Mouse (Mus musculus): ENCODE data around the gene Klc2.
A peak's percentile ranks its signal among the peaks of the same experiment; 100 is the strongest.
"Not testable (repeated sequence)": the region's sequence is repeated elsewhere in the genome, so short reads cannot be mapped to it uniquely, and the experiment has no call there.

The Klc2 gene

GRCm38 (mm10) chr19:5118384-5118698, at the start of gene Klc2:
Gene Klc2 (minus strand): TSS chr19:5118560.
- no peak for DNase-seq (ENCODE audit: low read depth, low spot score)

GRCm38 (mm10) chr19:5167477-5167876, 49.1 kb upstream of the Klc2 start:
- no peak for DNase-seq (ENCODE audit: low read depth, low spot score)

GRCm38 (mm10) chr19:5164380-5164779, 46.0 kb upstream of the Klc2 start:
- peak; percentile 4 for DNase-seq (ENCODE audit: low read depth, low spot score)

GRCm38 (mm10) chr19:5161913-5162312, 43.6 kb upstream of the Klc2 start:
- DNase-seq (ENCODE audit: low read depth, low spot score), result no peak

GRCm38 (mm10) chr19:5152261-5152660, 33.9 kb upstream of the Klc2 start:
- no peak for DNase-seq (ENCODE audit: low read depth, low spot score)

GRCm38 (mm10) chr19:5151741-5152140, 33.4 kb upstream of the Klc2 start:
- no peak for DNase-seq (ENCODE audit: low read depth, low spot score)

- peak; percentile 73 for DNase-seq (ENCODE audit: low read depth, low spot score)
Observed at GRCm38 (mm10) chr19:5151331-5151730, 33.0 kb upstream of the Klc2 start.

- no peak for DNase-seq (ENCODE audit: low read depth, low spot score)
Observed at GRCm38 (mm10) chr19:5150358-5150757, 32.0 kb upstream of the Klc2 start.

- DNase-seq (ENCODE audit: low read depth, low spot score), result not testable (repeated sequence)
Observed at GRCm38 (mm10) chr19:5149041-5149440, 30.7 kb upstream of the Klc2 start.

- DNase-seq (ENCODE audit: low read depth, low spot score), result peak; percentile 53
Observed at GRCm38 (mm10) chr19:5139640-5140039, 21.3 kb upstream of the Klc2 start.

GRCm38 (mm10) chr19:5131237-5131636, 12.9 kb upstream of the Klc2 start:
- DNase-seq (ENCODE audit: low read depth, low spot score), result no peak

- DNase-seq (ENCODE audit: low read depth, low spot score), result no peak
Observed at GRCm38 (mm10) chr19:5129770-5130169, 11.4 kb upstream of the Klc2 start.

- DNase-seq (ENCODE audit: low read depth, low spot score), result no peak
Observed at GRCm38 (mm10) chr19:5124055-5124614, 5.8 kb upstream of the Klc2 start.

GRCm38 (mm10) chr19:5123241-5123640, 4.9 kb upstream of the Klc2 start:
- DNase-seq (ENCODE audit: low read depth, low spot score), result no peak

GRCm38 (mm10) chr19:5122492-5122891, 4.1 kb upstream of the Klc2 start:
- no peak for DNase-seq (ENCODE audit: low read depth, low spot score)

- peak; percentile 93 for DNase-seq (ENCODE audit: low read depth, low spot score)
Observed at GRCm38 (mm10) chr19:5117494-5118383, 621 bp downstream of the Klc2 start.

- DNase-seq (ENCODE audit: low read depth, low spot score), result no peak
Observed at GRCm38 (mm10) chr19:5113783-5114182, 4.6 kb downstream of the Klc2 start.

- no peak for DNase-seq (ENCODE audit: low read depth, low spot score)
Observed at GRCm38 (mm10) chr19:5109659-5110453, 8.5 kb downstream of the Klc2 start.

GRCm38 (mm10) chr19:5108702-5109101, 9.7 kb downstream of the Klc2 start:
- DNase-seq (ENCODE audit: low read depth, low spot score), result no peak

- no peak for DNase-seq (ENCODE audit: low read depth, low spot score)
Observed at GRCm38 (mm10) chr19:5108271-5108575, 10.1 kb downstream of the Klc2 start.

GRCm38 (mm10) chr19:5107556-5108270, 10.6 kb downstream of the Klc2 start:
- DNase-seq (ENCODE audit: low read depth, low spot score), result no peak

GRCm38 (mm10) chr19:5106731-5107191, 11.6 kb downstream of the Klc2 start, which contains the start of gene Rab1b:
Gene Rab1b (minus strand): TSS chr19:5107072.
- peak; percentile 99 for DNase-seq (ENCODE audit: low read depth, low spot score)

Data from mesoderm, embryonic 11.5 days (tissue).